Comparison of ENCODE assay signal across 9 mouse cellular contexts in the genomic region with DNA sequence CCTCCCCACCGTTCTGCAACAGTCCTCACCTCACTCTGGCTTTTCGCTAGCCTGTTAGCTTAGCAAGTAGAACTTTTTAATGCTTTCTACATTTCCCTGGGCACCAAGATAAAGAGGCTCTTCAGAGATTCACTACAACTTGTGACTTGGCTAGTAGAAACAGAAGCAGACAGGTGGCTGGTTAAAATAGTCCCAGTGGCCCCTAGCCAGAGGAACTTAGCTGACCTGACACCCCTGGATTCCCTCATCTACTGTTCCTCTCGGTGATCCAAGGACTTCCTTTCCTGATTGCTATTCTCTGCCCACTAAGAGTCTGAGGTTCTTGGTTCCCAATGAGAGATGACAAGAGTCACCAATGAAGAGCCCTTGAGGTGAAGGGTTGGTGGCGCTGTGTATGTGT. TPM values are rescaled to one million over a fixed set of nuclear protein-coding genes. Genes with fewer than 3 reads are reported as not detected.
DNase-seq lines count a peak whose midpoint lies in the region; ATAC-seq lines count a peak whose summit lies in the region.
"Had no signal": no experiment of that assay in that cellular context is flagged by ENCODE, and none has a peak within 500 bp of the region (broad histone marks: within the 10 kb centered on the region; RNA-seq: fewer than 3 reads in every experiment).

No protein-coding gene starts in this region.

- peaks cover 20% of the 10 kb centered on the region for H3K4me1 ChIP-seq in embryonic facial prominence, embryonic 12.5 days
- H3K4me1 ChIP-seq in midbrain, embryonic 12.5 days: peaks cover 29% of the 10 kb centered on the region

- peak overlapping the region; percentile 78 for H3K4me2 ChIP-seq in embryonic facial prominence, embryonic 12.5 days (replicated peaks)
- H3K4me2 ChIP-seq in midbrain, embryonic 12.5 days (replicated peaks): peak overlapping the region; percentile 85; the same call in 1 of the 2 replicates

- peak overlapping the region; percentile 99 for H3K4me3 ChIP-seq in embryonic facial prominence, embryonic 12.5 days
- peak overlapping the region; percentile 100; the same call in 1 of the 2 replicates for H3K4me3 ChIP-seq in midbrain, embryonic 12.5 days

- intact Hi-C loops in heart, postnatal 25 days (cut with DNase I): no loop called here
- intact Hi-C loops in heart, postnatal 36 days (cut with DNase I): no loop called here

- H3K27ac ChIP-seq in embryonic facial prominence, embryonic 12.5 days: peak overlapping the region; percentile 70; the same call in 1 of the 2 replicates
- no peak overlapping the region for H3K27ac ChIP-seq in midbrain, embryonic 12.5 days (replicated peaks)

- ATAC-seq in embryonic facial prominence, embryonic 12.5 days (ENCODE audit: insufficient number of reproducible peaks, insufficient read depth, low FRiP score, low TSS enrichment): no peak
- no peak for ATAC-seq in midbrain, embryonic 12.5 days (ENCODE audit: low FRiP score, low read depth)

- DNase-seq in heart, adult 18-20 months: peak; percentile 60 to 61
- no peak for DNase-seq in heart, postnatal 25 days (ENCODE audit: low spot score)
- DNase-seq in heart, postnatal 36 days: peak; percentile 16 to 34
- no peak for DNase-seq in right cerebral cortex, adult 2 months (ENCODE audit: low spot score in 2 of 2)
- no peak for DNase-seq in cerebellum, adult 18-20 months
- DNase-seq in retina, embryonic 14.5 days (ENCODE audit: low spot score): no peak
- DNase-seq: lung, postnatal 4 days had no signal

- H3K27me3 ChIP-seq in embryonic facial prominence, embryonic 12.5 days: no peaks in the 10 kb centered on the region
- no peaks in the 10 kb centered on the region for H3K27me3 ChIP-seq in midbrain, embryonic 12.5 days

- no peaks in the 10 kb centered on the region for H3K9me3 ChIP-seq in embryonic facial prominence, embryonic 12.5 days
- H3K9me3 ChIP-seq in midbrain, embryonic 12.5 days: no peaks in the 10 kb centered on the region

- H3K36me3 ChIP-seq in embryonic facial prominence, embryonic 12.5 days: peaks cover 50% of the 10 kb centered on the region
- H3K36me3 ChIP-seq in midbrain, embryonic 12.5 days: peaks cover 51% of the 10 kb centered on the region

- 86% methylated on average over 4 of the region's 4 CpGs for WGBS in embryonic facial prominence, embryonic 12.5 days
- 92% methylated on average over 4 of the region's 4 CpGs for WGBS in midbrain, embryonic 12.5 days

- peak overlapping the region; percentile 99 for H3K9ac ChIP-seq in embryonic facial prominence, embryonic 12.5 days
- peak overlapping the region; percentile 99; the same call in 1 of the 2 replicates for H3K9ac ChIP-seq in midbrain, embryonic 12.5 days (replicated peaks)

RNA-seq across cellular contexts. Expression of a gene that starts 1.1 kb away (rescaled TPM):
- 10 to 100 TPM; 46.2 to 53.1 TPM for total RNA-seq in heart, adult 18-20 months (2021)
- 10 to 100 TPM; 48.3 to 51.5 TPM for total RNA-seq in heart, postnatal 25 days (2021)
- polyA plus RNA-seq in embryonic facial prominence, embryonic 12.5 days (2016; fragmentation: Nextera tagmentation; extraction: Ambion mirVana): 123 and 130 TPM in 2 replicates
- total RNA-seq in heart, postnatal 36 days (2021): 10 to 100 TPM; 47.0 to 47.4 TPM
- polyA plus RNA-seq in midbrain, embryonic 12.5 days (2016; fragmentation: Nextera tagmentation; extraction: Ambion mirVana): 127 and 131 TPM in 2 replicates

RNA-seq across cellular contexts. Expression of a gene that starts 2.4 kb away (rescaled TPM):
- 100 to 1,000 TPM; 130 to 144 TPM for total RNA-seq in heart, adult 18-20 months (2021)
- total RNA-seq in heart, postnatal 25 days (2021): 100 to 1,000 TPM; 149 to 180 TPM
- polyA plus RNA-seq in embryonic facial prominence, embryonic 12.5 days (2016; fragmentation: Nextera tagmentation; extraction: Ambion mirVana): 32.4 and 32.8 TPM in 2 replicates
- total RNA-seq in heart, postnatal 36 days (2021): 100 to 1,000 TPM; 160 to 169 TPM
- 21.4 and 27.5 TPM in 2 replicates for polyA plus RNA-seq in midbrain, embryonic 12.5 days (2016; fragmentation: Nextera tagmentation; extraction: Ambion mirVana)

RNA-seq across cellular contexts. Expression of a gene that starts 7.6 kb away (rescaled TPM):
- 100 to 1,000 TPM; 285 to 320 TPM for total RNA-seq in heart, adult 18-20 months (2021)
- 100 to 1,000 TPM; 274 to 291 TPM for total RNA-seq in heart, postnatal 25 days (2021)
- 463 and 471 TPM in 2 replicates for polyA plus RNA-seq in embryonic facial prominence, embryonic 12.5 days (2016; fragmentation: Nextera tagmentation; extraction: Ambion mirVana)
- total RNA-seq in heart, postnatal 36 days (2021): 100 to 1,000 TPM; 306 to 329 TPM
- 552 and 567 TPM in 2 replicates for polyA plus RNA-seq in midbrain, embryonic 12.5 days (2016; fragmentation: Nextera tagmentation; extraction: Ambion mirVana)

RNA-seq across cellular contexts. Expression of a gene that starts 12.2 kb away (rescaled TPM):
- 10 to 100 TPM; 18.4 to 19.7 TPM for total RNA-seq in heart, adult 18-20 months (2021)
- total RNA-seq in heart, postnatal 25 days (2021): 10 to 100 TPM; 22.6 to 25.3 TPM
- 95.1 and 99.1 TPM in 2 replicates for polyA plus RNA-seq in embryonic facial prominence, embryonic 12.5 days (2016; fragmentation: Nextera tagmentation; extraction: Ambion mirVana)
- 10 to 100 TPM; 23.1 to 23.4 TPM for total RNA-seq in heart, postnatal 36 days (2021)
- polyA plus RNA-seq in midbrain, embryonic 12.5 days (2016; fragmentation: Nextera tagmentation; extraction: Ambion mirVana): 89.4 and 96.5 TPM in 2 replicates

RNA-seq across cellular contexts. Expression of a gene that starts 17.0 kb away (rescaled TPM):
- 1 to 10 TPM; 3.4 to 4.8 TPM for total RNA-seq in heart, adult 18-20 months (2021)
- total RNA-seq in heart, postnatal 25 days (2021): 1 to 10 TPM; 3.9 to 5.2 TPM
- polyA plus RNA-seq in embryonic facial prominence, embryonic 12.5 days (2016; fragmentation: Nextera tagmentation; extraction: Ambion mirVana): 67.2 and 70.3 TPM in 2 replicates
- total RNA-seq in heart, postnatal 36 days (2021): 1 to 10 TPM; 5.0 to 6.1 TPM
- polyA plus RNA-seq in midbrain, embryonic 12.5 days (2016; fragmentation: Nextera tagmentation; extraction: Ambion mirVana): 45.3 and 49.2 TPM in 2 replicates

Comparison
In these comparisons a context has a peak if more than half of its experiments do, and no peak if none do; other contexts are left out.
1. DNase-seq: peak in heart, adult 18-20 months (2 of 2) and heart, postnatal 36 days (2 of 2); none in heart, postnatal 25 days (single experiment), right cerebral cortex, adult 2 months (0 of 2), cerebellum, adult 18-20 months (0 of 2) and retina, embryonic 14.5 days (single experiment).